Mouse (Mus musculus) liver, postnatal 0 days (tissue): ENCODE data around the gene Myo18a. TPM values are rescaled to one million over a fixed set of nuclear protein-coding genes. Genes with fewer than 3 reads are reported as not detected.

Experiments
- ATAC-seq: fragments of 200-750 bp; cut with Nextera tagmentation; 2 replicates; pipeline ENCODE4 v1.8.0; 2017; ENCODE audit warnings: mild to moderate bottlenecking, moderate library complexity
- DNase-seq: peaks from one replicate; pipeline ENCODE4 v3.0.0-alpha.2; 2016
- H3K27ac ChIP-seq: fragments of 300-500 bp; sonication (generic); 2 replicates; pipeline ENCODE4 v1.5.1; 2014; ENCODE audit warnings: antibody characterized with exemption, moderate library complexity, mild to moderate bottlenecking, low read depth
- H3K27me3 ChIP-seq: fragments of 300-500 bp; sonication (generic); 2 replicates; pipeline ENCODE4 v1.6.1; 2014; ENCODE audit warnings: low read length, control low read depth, mixed read lengths; ENCODE audit not compliant: insufficient read depth
- H3K36me3 ChIP-seq: fragments of 300-500 bp; sonication (generic); replicated peaks from 2 replicates; pipeline ENCODE4 v1.6.1; 2014; ENCODE audit warnings: mild to moderate bottlenecking, control low read depth, low read length, moderate library complexity, mixed read lengths; ENCODE audit not compliant: insufficient read depth
- H3K4me1 ChIP-seq: fragments of 300-500 bp; sonication (generic); 2 replicates; pipeline ENCODE4 v1.6.1; 2014; ENCODE audit warnings: antibody characterized with exemption, mild to moderate bottlenecking, control low read depth; ENCODE audit not compliant: insufficient read depth
- H3K4me2 ChIP-seq: fragments of 300-500 bp; sonication (generic); 2 replicates; pipeline ENCODE4 v1.6.1; 2014; ENCODE audit warnings: low read depth, mild to moderate bottlenecking, low read length, moderate library complexity, mixed read lengths
- H3K4me3 ChIP-seq: fragments of 300-500 bp; sonication (generic); 2 replicates; pipeline ENCODE4 v1.5.1; 2014; ENCODE audit warnings: low read depth, low read length
- H3K9ac ChIP-seq: fragments of 300-500 bp; sonication (generic); replicated peaks from 2 replicates; pipeline ENCODE4 v1.6.1; 2014; ENCODE audit warnings: mild to moderate bottlenecking, moderate library complexity
- H3K9me3 ChIP-seq: fragments of 300-500 bp; sonication (generic); 2 replicates; pipeline ENCODE4 v1.6.1; 2016; ENCODE audit warnings: mild to moderate bottlenecking, control low read depth, low read length, mixed read lengths
- CTCF ChIP-seq: sonication (generic); IDR thresholded peaks from 2 replicates; pipeline ENCODE4 v1.5.1; 2016; ENCODE audit warnings: antibody characterized with exemption, low read depth
- EP300 ChIP-seq: IDR thresholded peaks from 2 replicates; pipeline ENCODE4 v1.6.1; 2016; ENCODE audit warnings: antibody characterized with exemption, low read depth, mild to moderate bottlenecking
- WGBS: fragments of 180-500 bp; shearing (Covaris S2); extraction: QIAGEN DNeasy Blood & Tissue Kit; methylation state at CpG from one replicate; pipeline ENCODE4 v1.1.7; 2014; ENCODE audit not compliant: insufficient replicate concordance; 5-methylcytosine and 5-hydroxymethylcytosine counted together
- polyA plus RNA-seq: library from polyadenylated mRNA; unstranded; fragments of >200 nt; fragmentation: Nextera tagmentation; extraction: Ambion mirVana; gene quantifications from 2 replicates; pipeline ENCODE4 v1.2.1, GENCODE M21; 2015

Gene Myo18a
- polyA plus RNA-seq, 1 experiment from 2014 or later: 10.4 TPM

GRCm38 (mm10) chr11:77800869-77801701, 38.0 kb downstream of the Myo18a start:
- Histone ChIP-seq H3K4me1 (peaks cover 23% of the 10 kb centered on the region), H3K4me2 (peak overlapping the region; percentile 63), H3K27me3 (no peaks in the 10 kb centered on the region), H3K36me3 (no peaks in the 10 kb centered on the region), H3K9me3 (no peaks in the 10 kb centered on the region), H3K4me3 (peak overlapping the region; percentile 33), H3K27ac (peak overlapping the region; percentile 72), H3K9ac (peak overlapping the region; percentile 49)
- 18% methylated on average over 15 of the region's 15 CpGs for WGBS
- DNase-seq: peak; percentile 82
- TF ChIP-seq EP300: no peak
- no peak for TF ChIP-seq CTCF
- ATAC-seq: peak; percentile 79

- WGBS: 44% methylated on average over 9 of the region's 9 CpGs
- Histone ChIP-seq H3K36me3 (no peaks in the 10 kb centered on the region), H3K9ac (no peak overlapping the region; the same call in 1 of the 2 replicates), H3K4me2 (peak overlapping the region; percentile 63), H3K9me3 (no peaks in the 10 kb centered on the region), H3K27ac (peak overlapping the region; percentile 72), H3K4me1 (peaks cover 23% of the 10 kb centered on the region), H3K4me3 (peak overlapping the region; percentile 13), H3K27me3 (no peaks in the 10 kb centered on the region)
- DNase-seq (peak; percentile 66), ATAC-seq (peak; percentile 37; the same call in 1 of the 2 replicates)
- TF ChIP-seq EP300 (no peak), CTCF (no peak)
Observed at GRCm38 (mm10) chr11:77802341-77802865, 39.4 kb downstream of the Myo18a start.

DNA sequence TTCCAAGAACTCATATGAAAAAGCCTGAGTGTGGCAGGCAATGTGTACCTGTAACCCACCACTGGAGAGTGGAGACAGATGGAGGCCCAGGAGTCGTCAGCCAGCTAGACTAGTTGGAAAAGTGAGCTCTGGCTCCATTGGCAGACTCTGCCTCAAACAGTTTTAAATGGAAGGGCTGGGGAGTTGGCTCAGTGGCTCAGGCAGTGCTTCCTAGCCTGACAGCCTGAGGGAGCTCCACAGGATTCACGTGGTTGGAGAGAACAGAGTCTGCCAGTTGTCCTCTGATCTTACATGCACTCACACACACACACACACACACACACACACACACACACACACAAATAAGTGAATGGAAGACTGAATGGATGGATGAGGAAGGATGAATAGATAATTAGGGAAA, 43.2 kb downstream of the Myo18a start:
- H3K36me3 ChIP-seq: no peaks in the 10 kb centered on the region; the same call in none of the 2 replicates
- DNase-seq (no peak), ATAC-seq (no peak)
- 73% methylated on average over 2 of the region's 2 CpGs for WGBS
- no peak overlapping the region for H3K4me3 ChIP-seq
- H3K27ac ChIP-seq: no peak overlapping the region
- TF ChIP-seq CTCF (peak; percentile 17; the same call in 1 of the 2 replicates), EP300 (no peak)
- no peaks in the 10 kb centered on the region for H3K27me3 ChIP-seq
- no peak overlapping the region for H3K9ac ChIP-seq
- H3K4me2 ChIP-seq: no peak overlapping the region
- no peaks in the 10 kb centered on the region for H3K9me3 ChIP-seq
- peaks cover 12% of the 10 kb centered on the region for H3K4me1 ChIP-seq

- Histone ChIP-seq H3K9me3 (no peaks in the 10 kb centered on the region), H3K4me2 (no peak overlapping the region), H3K27ac (no peak overlapping the region), H3K36me3 (no peaks in the 10 kb centered on the region; the same call in none of the 2 replicates), H3K27me3 (no peaks in the 10 kb centered on the region), H3K9ac (no peak overlapping the region), H3K4me1 (peaks cover 7% of the 10 kb centered on the region), H3K4me3 (no peak overlapping the region)
- ATAC-seq (no peak), DNase-seq (no peak)
- TF ChIP-seq EP300: no peak
- TF ChIP-seq CTCF: no peak
- WGBS: 73% methylated on average over 6 of the region's 6 CpGs
Observed at GRCm38 (mm10) chr11:77806855-77807254, 43.8 kb downstream of the Myo18a start.

DNA sequence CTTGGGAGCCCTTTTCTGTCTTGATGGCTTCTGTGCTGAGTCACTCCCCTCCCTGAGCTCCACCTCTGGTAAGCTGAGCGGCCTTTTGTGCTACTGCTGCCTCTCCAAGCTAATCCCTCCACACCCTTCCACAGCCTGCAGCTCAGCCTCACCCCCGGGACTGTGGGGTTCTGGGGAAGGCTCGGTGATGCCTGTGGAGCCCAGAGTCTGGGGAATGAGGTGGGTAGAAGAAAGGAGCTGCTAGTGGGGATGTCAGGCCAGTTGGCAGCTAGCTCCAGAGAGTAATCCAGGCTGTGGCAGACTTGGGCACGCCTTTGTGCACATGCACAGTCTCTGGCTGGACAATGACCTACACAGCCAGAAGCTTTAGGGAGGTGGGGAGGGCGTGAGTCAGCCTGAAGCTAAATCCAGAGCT, 45.0 kb downstream of the Myo18a start:
- Histone ChIP-seq H3K9ac (no peak overlapping the region), H3K4me1 (0 out of 2 replicates have a peak, but pooled peaks cover 2% of the 10 kb centered on the region), H3K9me3 (no peaks in the 10 kb centered on the region), H3K4me2 (no peak overlapping the region), H3K4me3 (no peak overlapping the region), H3K27me3 (no peaks in the 10 kb centered on the region), H3K27ac (no peak overlapping the region), H3K36me3 (peaks cover 4% of the 10 kb centered on the region)
- DNase-seq (no peak), ATAC-seq (no peak)
- 66% methylated on average over 5 of the region's 5 CpGs for WGBS
- TF ChIP-seq CTCF (no peak), EP300 (no peak)

DNA sequence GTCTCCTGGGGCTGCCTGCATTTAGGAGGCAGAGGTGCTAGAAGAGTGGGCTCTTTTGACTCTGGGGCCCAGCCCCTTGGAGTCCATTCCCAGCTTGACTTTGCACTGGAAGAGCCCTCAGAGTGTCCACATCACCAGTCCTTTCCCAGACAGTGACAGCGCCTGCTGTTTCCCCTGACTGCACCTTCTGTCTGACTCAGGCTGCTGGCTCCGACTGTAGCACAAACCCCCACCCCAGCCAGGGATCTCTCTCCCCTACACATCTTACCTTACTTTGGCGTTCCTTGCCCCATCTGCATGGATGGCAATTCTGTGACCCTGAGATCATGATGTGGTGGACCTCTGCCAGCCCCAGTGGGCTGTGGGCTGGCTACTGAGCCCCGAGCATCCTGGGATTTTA, 46.2 kb downstream of the Myo18a start:
- Histone ChIP-seq H3K27me3 (no peaks in the 10 kb centered on the region), H3K36me3 (peaks cover 4% of the 10 kb centered on the region), H3K4me2 (no peak overlapping the region), H3K9ac (no peak overlapping the region), H3K4me3 (no peak overlapping the region), H3K9me3 (no peaks in the 10 kb centered on the region), H3K4me1 (no peaks in the 10 kb centered on the region), H3K27ac (no peak overlapping the region)
- TF ChIP-seq CTCF (no peak), EP300 (no peak)
- ATAC-seq (no peak), DNase-seq (no peak)
- 89% methylated on average over 4 of the region's 4 CpGs for WGBS
